Mouse (Mus musculus): ENCODE measurements around the gene Mgat4e. TPM values are rescaled to one million over a fixed set of nuclear protein-coding genes. Genes with fewer than 3 reads are reported as not detected.

The Mgat4e gene
- polyA plus RNA-seq (2014; fragmentation: Nextera tagmentation; extraction: Ambion mirVana), result not detected in 2 replicates

DNA sequence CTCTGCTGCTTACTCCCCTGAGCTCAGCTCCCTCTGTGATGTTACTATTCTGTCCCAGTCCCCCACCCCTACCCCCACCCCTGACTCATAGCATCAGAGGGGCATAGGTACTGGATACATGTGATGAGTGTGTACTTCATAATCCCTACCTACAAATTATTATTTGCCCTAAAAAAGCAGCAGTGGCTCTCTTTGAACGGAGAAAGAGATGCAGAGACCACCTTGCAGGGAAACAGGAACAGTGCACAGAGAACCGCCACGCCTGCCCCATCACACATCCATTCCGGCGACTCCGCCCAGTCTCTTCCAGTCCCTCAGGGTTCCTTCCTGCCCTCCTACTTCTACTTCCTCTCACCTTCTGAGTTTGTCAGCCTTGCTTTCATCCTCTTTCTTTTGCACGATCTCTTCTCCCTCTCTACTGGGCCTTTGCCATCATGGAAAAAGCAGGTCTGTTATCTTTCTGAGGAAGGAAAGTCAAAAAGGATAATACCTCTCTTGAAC, at the start of gene Mgat4e:
Mgat4e (minus strand) TSS at position 51 of the 501 bp plus-strand sequence.
- no peak for ATAC-seq (replicated peaks; ENCODE audit: insufficient number of reproducible peaks, low FRiP score, low TSS enrichment, low read depth)
- Histone ChIP-seq H3K4me1 (ENCODE audit: control insufficient read depth, insufficient read depth, low read length) (no peaks in the 10 kb centered on the region), H3K36me3 (replicated peaks; ENCODE audit: control insufficient read depth, insufficient read depth, low read depth, low read length) (no peaks in the 10 kb centered on the region), H3K9me3 (replicated peaks; ENCODE audit: control insufficient read depth, low read length) (no peaks in the 10 kb centered on the region), H3K4me3 (ENCODE audit: low read depth, low read length) (no peak within 1 kb of the TSS), H3K9ac (replicated peaks; ENCODE audit: low read length) (no peak within 1 kb of the TSS), H3K27ac (replicated peaks; ENCODE audit: low read depth, low read length) (no peak within 1 kb of the TSS), H3K4me2 (ENCODE audit: low read depth, low read length) (no peak within 1 kb of the TSS), H3K27me3 (ENCODE audit: control insufficient read depth, insufficient read depth, low read length) (no peaks in the 10 kb centered on the region)
- 54% methylated on average over 7 of the region's 7 CpGs for WGBS
- no peak for DNase-seq (ENCODE audit: low spot score)

DNA sequence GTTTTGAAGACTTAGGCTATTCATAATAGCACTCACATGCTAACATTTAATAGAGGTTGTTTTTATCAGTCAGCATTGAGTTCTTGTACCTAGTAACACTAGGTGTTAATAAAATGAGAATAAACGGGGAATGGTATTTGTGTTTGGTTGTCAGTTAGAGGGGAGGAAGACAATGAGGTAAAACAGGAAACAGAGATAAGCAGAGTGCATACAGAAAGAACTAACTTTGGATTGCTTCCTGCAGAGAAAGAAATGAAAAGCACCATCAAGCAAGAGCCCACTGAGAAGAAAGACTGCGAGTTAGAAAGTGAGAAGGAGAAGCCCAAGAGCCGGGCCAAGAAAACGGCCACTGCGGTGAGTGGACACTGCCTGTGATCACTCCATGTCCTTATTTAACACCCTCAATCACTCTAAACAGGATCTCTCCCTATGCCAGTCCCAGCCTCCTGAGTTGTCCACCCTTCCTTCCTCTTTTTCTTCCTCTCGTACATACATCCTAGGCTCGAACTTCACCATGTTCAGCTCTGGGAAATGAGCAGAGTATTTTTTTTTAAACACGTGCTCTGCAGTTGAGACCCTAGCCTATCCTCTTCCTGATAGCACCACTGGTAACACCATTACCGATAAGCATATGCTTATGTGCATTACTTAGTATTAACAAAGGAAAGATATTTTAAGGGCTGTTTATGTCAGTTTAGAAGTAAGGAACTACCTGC, 48.0 kb upstream of the Mgat4e start:
- no peak overlapping the region for H3K4me2 ChIP-seq (ENCODE audit: low read depth, low read length)
- 91% methylated on average over 9 of the region's 9 CpGs for WGBS
- no peak overlapping the region for H3K4me3 ChIP-seq (ENCODE audit: low read depth, low read length)
- no peak for ATAC-seq (replicated peaks; ENCODE audit: insufficient number of reproducible peaks, low FRiP score, low TSS enrichment, low read depth)
- no peaks in the 10 kb centered on the region for H3K27me3 ChIP-seq (ENCODE audit: control insufficient read depth, insufficient read depth, low read length)
- H3K9me3 ChIP-seq (replicated peaks; ENCODE audit: control insufficient read depth, low read length), result no peaks in the 10 kb centered on the region
- no peaks in the 10 kb centered on the region for H3K4me1 ChIP-seq (ENCODE audit: control insufficient read depth, insufficient read depth, low read length)
- no peak for DNase-seq (ENCODE audit: low spot score)
- peaks cover 22% of the 10 kb centered on the region for H3K36me3 ChIP-seq (replicated peaks; ENCODE audit: control insufficient read depth, insufficient read depth, low read depth, low read length)
- no peak overlapping the region for H3K9ac ChIP-seq (replicated peaks; ENCODE audit: low read length)
- no peak overlapping the region for H3K27ac ChIP-seq (replicated peaks; ENCODE audit: low read depth, low read length)

GRCm38 (mm10) chr1:134591773-134592172, 42.3 kb upstream of the Mgat4e start:
- no peak overlapping the region for H3K4me3 ChIP-seq (ENCODE audit: low read depth, low read length)
- H3K9ac ChIP-seq (replicated peaks; ENCODE audit: low read length), result no peak overlapping the region
- H3K4me2 ChIP-seq (ENCODE audit: low read depth, low read length), result no peak overlapping the region
- no peaks in the 10 kb centered on the region for H3K4me1 ChIP-seq (ENCODE audit: control insufficient read depth, insufficient read depth, low read length)
- WGBS, result 88% methylated on average over 2 of the region's 2 CpGs
- ATAC-seq (replicated peaks; ENCODE audit: insufficient number of reproducible peaks, low FRiP score, low TSS enrichment, low read depth) (no peak), DNase-seq (ENCODE audit: low spot score) (no peak)
- no peaks in the 10 kb centered on the region for H3K9me3 ChIP-seq (replicated peaks; ENCODE audit: control insufficient read depth, low read length)
- no peaks in the 10 kb centered on the region for H3K27me3 ChIP-seq (ENCODE audit: control insufficient read depth, insufficient read depth, low read length)
- peaks cover 7% of the 10 kb centered on the region for H3K36me3 ChIP-seq (replicated peaks; ENCODE audit: control insufficient read depth, insufficient read depth, low read depth, low read length)
- no peak overlapping the region for H3K27ac ChIP-seq (replicated peaks; ENCODE audit: low read depth, low read length)

- H3K27me3 ChIP-seq (ENCODE audit: control insufficient read depth, insufficient read depth, low read length), result no peaks in the 10 kb centered on the region
- no peak overlapping the region for H3K4me2 ChIP-seq (ENCODE audit: low read depth, low read length)
- no peaks in the 10 kb centered on the region for H3K9me3 ChIP-seq (replicated peaks; ENCODE audit: control insufficient read depth, low read length)
- no peak overlapping the region for H3K27ac ChIP-seq (replicated peaks; ENCODE audit: low read depth, low read length)
- H3K9ac ChIP-seq (replicated peaks; ENCODE audit: low read length), result no peak overlapping the region
- no peaks in the 10 kb centered on the region; the same call in 1 of the 2 replicates for H3K36me3 ChIP-seq (replicated peaks; ENCODE audit: control insufficient read depth, insufficient read depth, low read depth, low read length)
- H3K4me1 ChIP-seq (ENCODE audit: control insufficient read depth, insufficient read depth, low read length), result no peaks in the 10 kb centered on the region
- ATAC-seq (replicated peaks; ENCODE audit: insufficient number of reproducible peaks, low FRiP score, low TSS enrichment, low read depth), result no peak
- no peak overlapping the region for H3K4me3 ChIP-seq (ENCODE audit: low read depth, low read length)
- DNase-seq (ENCODE audit: low spot score), result no peak
These were observed 40.2 kb upstream of the Mgat4e start for GRCm38 (mm10) chr1:134589676-134590075.

DNA sequence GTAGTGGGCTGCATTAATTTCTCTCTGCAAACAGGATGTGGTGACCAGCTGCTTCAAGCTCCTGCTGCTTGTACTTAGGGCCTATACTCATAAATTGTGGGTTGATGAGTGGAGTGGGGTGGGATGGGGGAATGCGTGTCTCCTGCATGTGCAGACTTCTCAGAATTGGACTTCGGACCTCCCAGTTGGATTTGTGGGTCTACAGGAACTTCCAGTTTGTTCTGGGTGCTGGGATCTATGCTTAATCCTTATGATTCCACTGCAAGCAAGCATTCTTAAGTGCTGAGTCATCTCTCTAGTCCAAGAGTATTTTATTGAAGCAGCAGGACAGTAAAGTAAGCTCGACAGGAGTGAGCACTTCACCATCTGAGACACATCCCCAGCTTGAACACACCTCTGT, 34.1 kb upstream of the Mgat4e start:
- H3K4me3 ChIP-seq (ENCODE audit: low read depth, low read length), result no peak overlapping the region
- no peaks in the 10 kb centered on the region; the same call in 1 of the 2 replicates for H3K36me3 ChIP-seq (replicated peaks; ENCODE audit: control insufficient read depth, insufficient read depth, low read depth, low read length)
- H3K9me3 ChIP-seq (replicated peaks; ENCODE audit: control insufficient read depth, low read length), result no peaks in the 10 kb centered on the region
- H3K27me3 ChIP-seq (ENCODE audit: control insufficient read depth, insufficient read depth, low read length), result no peaks in the 10 kb centered on the region
- H3K27ac ChIP-seq (replicated peaks; ENCODE audit: low read depth, low read length), result no peak overlapping the region
- ATAC-seq (replicated peaks; ENCODE audit: insufficient number of reproducible peaks, low FRiP score, low TSS enrichment, low read depth) (no peak), DNase-seq (ENCODE audit: low spot score) (no peak)
- 80% methylated on average over 3 of the region's 3 CpGs for WGBS
- no peak overlapping the region for H3K4me2 ChIP-seq (ENCODE audit: low read depth, low read length)
- H3K4me1 ChIP-seq (ENCODE audit: control insufficient read depth, insufficient read depth, low read length), result no peaks in the 10 kb centered on the region
- H3K9ac ChIP-seq (replicated peaks; ENCODE audit: low read length), result no peak overlapping the region

GRCm38 (mm10) chr1:134580796-134581195, 31.3 kb upstream of the Mgat4e start:
- H3K27me3 ChIP-seq (ENCODE audit: control insufficient read depth, insufficient read depth, low read length), result no peaks in the 10 kb centered on the region
- H3K36me3 ChIP-seq (replicated peaks; ENCODE audit: control insufficient read depth, insufficient read depth, low read depth, low read length), result no peaks in the 10 kb centered on the region; the same call in 1 of the 2 replicates
- ATAC-seq (replicated peaks; ENCODE audit: insufficient number of reproducible peaks, low FRiP score, low TSS enrichment, low read depth) (no peak), DNase-seq (ENCODE audit: low spot score) (no peak)
- no peak overlapping the region for H3K4me3 ChIP-seq (ENCODE audit: low read depth, low read length)
- WGBS, result 96% methylated on average over 2 of the region's 2 CpGs
- H3K4me1 ChIP-seq (ENCODE audit: control insufficient read depth, insufficient read depth, low read length), result no peaks in the 10 kb centered on the region
- H3K4me2 ChIP-seq (ENCODE audit: low read depth, low read length), result no peak overlapping the region
- H3K9me3 ChIP-seq (replicated peaks; ENCODE audit: control insufficient read depth, low read length), result no peaks in the 10 kb centered on the region
- H3K27ac ChIP-seq (replicated peaks; ENCODE audit: low read depth, low read length), result no peak overlapping the region
- H3K9ac ChIP-seq (replicated peaks; ENCODE audit: low read length), result no peak overlapping the region

- no peak overlapping the region for H3K27ac ChIP-seq (replicated peaks; ENCODE audit: low read depth, low read length)
- no peaks in the 10 kb centered on the region for H3K27me3 ChIP-seq (ENCODE audit: control insufficient read depth, insufficient read depth, low read length)
- DNase-seq (ENCODE audit: low spot score) (no peak), ATAC-seq (replicated peaks; ENCODE audit: insufficient number of reproducible peaks, low FRiP score, low TSS enrichment, low read depth) (no peak)
- no peaks in the 10 kb centered on the region for H3K4me1 ChIP-seq (ENCODE audit: control insufficient read depth, insufficient read depth, low read length)
- no peaks in the 10 kb centered on the region for H3K9me3 ChIP-seq (replicated peaks; ENCODE audit: control insufficient read depth, low read length)
- H3K4me3 ChIP-seq (ENCODE audit: low read depth, low read length), result no peak overlapping the region
- WGBS, result 83% methylated on average over 6 of the region's 6 CpGs
- no peaks in the 10 kb centered on the region for H3K36me3 ChIP-seq (replicated peaks; ENCODE audit: control insufficient read depth, insufficient read depth, low read depth, low read length)
- H3K9ac ChIP-seq (replicated peaks; ENCODE audit: low read length), result no peak overlapping the region
- no peak overlapping the region for H3K4me2 ChIP-seq (ENCODE audit: low read depth, low read length)
These were observed 28.1 kb upstream of the Mgat4e start for GRCm38 (mm10) chr1:134577384-134578120.

GRCm38 (mm10) chr1:134573932-134574315, 24.4 kb upstream of the Mgat4e start:
- no peak for ATAC-seq (replicated peaks; ENCODE audit: insufficient number of reproducible peaks, low FRiP score, low TSS enrichment, low read depth)

More at GRCm38 (mm10) chr1:134573932-134574315, 24.4 kb upstream of the Mgat4e start:
- Histone ChIP-seq H3K27ac (replicated peaks; ENCODE audit: low read depth, low read length) (no peak overlapping the region), H3K4me1 (ENCODE audit: control insufficient read depth, insufficient read depth, low read length) (no peaks in the 10 kb centered on the region), H3K4me2 (ENCODE audit: low read depth, low read length) (no peak overlapping the region), H3K9me3 (replicated peaks; ENCODE audit: control insufficient read depth, low read length) (no peaks in the 10 kb centered on the region), H3K4me3 (ENCODE audit: low read depth, low read length) (no peak overlapping the region), H3K9ac (replicated peaks; ENCODE audit: low read length) (no peak overlapping the region), H3K27me3 (ENCODE audit: control insufficient read depth, insufficient read depth, low read length) (no peaks in the 10 kb centered on the region), H3K36me3 (replicated peaks; ENCODE audit: control insufficient read depth, insufficient read depth, low read depth, low read length) (no peaks in the 10 kb centered on the region)
- no peak for DNase-seq (ENCODE audit: low spot score)
- WGBS, result 73% methylated on average over 5 of the region's 5 CpGs
